Mouse (Mus musculus): ENCODE measurements at regions not wholly inside any gene's neighbourhood (a gene's known extent, or its start where the extent isn't known, plus 50 kb on each side); places are given as distances from the start of the nearest gene placed in this dataset.

- WGBS: 25% methylated on average over 5 of the region's 5 CpGs
Measured at GRCm38 (mm10) chr10:56597382-56597781, 220.3 kb downstream of the Gja1 start.

GRCm38 (mm10) chr10:56598191-56598590 is 221.1 kb downstream of the Gja1 start:
- peak overlapping the region; percentile 28; the same call in 1 of the 2 replicates for H3K27ac ChIP-seq (ENCODE audit: low read depth)
- H3K4me3 ChIP-seq (ENCODE audit: low read depth, low read length): no peak overlapping the region
- H3K27me3 ChIP-seq (ENCODE audit: control insufficient read depth, insufficient read depth, low read length): no peaks in the 10 kb centered on the region
- H3K9ac ChIP-seq (replicated peaks; ENCODE audit: low read depth, low read length): no peak overlapping the region
- no peak for ATAC-seq (ENCODE audit: insufficient read depth, low read depth)
- H3K36me3 ChIP-seq (replicated peaks; ENCODE audit: control insufficient read depth, insufficient read depth, low read length): no peaks in the 10 kb centered on the region
- no peaks in the 10 kb centered on the region for H3K9me3 ChIP-seq (replicated peaks; ENCODE audit: control insufficient read depth, low read length)
- 48% methylated on average over 3 of the region's 3 CpGs for WGBS
- no peak overlapping the region for H3K4me2 ChIP-seq (ENCODE audit: low read depth, low read length)
- 0 out of 2 replicates have a peak, but pooled peaks cover 10% of the 10 kb centered on the region for H3K4me1 ChIP-seq (ENCODE audit: control insufficient read depth, insufficient read depth)
- TF ChIP-seq CTCF (IDR thresholded peaks at IDR 0.05; ENCODE audit: low read depth) (no peak), EP300 (IDR thresholded peaks at IDR 0.05; ENCODE audit: low read depth) (no peak)
- peak; percentile 33 for DNase-seq (ENCODE audit: low spot score)

More at GRCm38 (mm10) chr10:56597382-56597781, 220.3 kb downstream of the Gja1 start:
- Histone ChIP-seq H3K27ac (ENCODE audit: low read depth) (no peak overlapping the region), H3K27me3 (ENCODE audit: control insufficient read depth, insufficient read depth, low read length) (no peaks in the 10 kb centered on the region), H3K4me1 (ENCODE audit: control insufficient read depth, insufficient read depth) (0 out of 2 replicates have a peak, but pooled peaks cover 10% of the 10 kb centered on the region), H3K4me3 (ENCODE audit: low read depth, low read length) (no peak overlapping the region), H3K36me3 (replicated peaks; ENCODE audit: control insufficient read depth, insufficient read depth, low read length) (no peaks in the 10 kb centered on the region), H3K9ac (replicated peaks; ENCODE audit: low read depth, low read length) (no peak overlapping the region), H3K9me3 (replicated peaks; ENCODE audit: control insufficient read depth, low read length) (no peaks in the 10 kb centered on the region), H3K4me2 (ENCODE audit: low read depth, low read length) (no peak overlapping the region)
- DNase-seq (ENCODE audit: low spot score) (peak; percentile 19), ATAC-seq (ENCODE audit: insufficient read depth, low read depth) (peak; percentile 87)
- TF ChIP-seq EP300 (IDR thresholded peaks at IDR 0.05; ENCODE audit: low read depth): no peak
- no peak for TF ChIP-seq CTCF (IDR thresholded peaks at IDR 0.05; ENCODE audit: low read depth)

GRCm38 (mm10) chr10:56599923-56600322 is 222.8 kb downstream of the Gja1 start:
- H3K36me3 ChIP-seq (replicated peaks; ENCODE audit: control insufficient read depth, insufficient read depth, low read length): no peaks in the 10 kb centered on the region
- DNase-seq (ENCODE audit: low spot score): no peak
- peak overlapping the region; percentile 36 for H3K27ac ChIP-seq (ENCODE audit: low read depth)
- H3K27me3 ChIP-seq (ENCODE audit: control insufficient read depth, insufficient read depth, low read length): no peaks in the 10 kb centered on the region
- ATAC-seq (ENCODE audit: insufficient read depth, low read depth): no peak
- 57% methylated on average over 4 of the region's 4 CpGs for WGBS
- no peak overlapping the region for H3K9ac ChIP-seq (replicated peaks; ENCODE audit: low read depth, low read length)
- 0 out of 2 replicates have a peak, but pooled peaks cover 10% of the 10 kb centered on the region for H3K4me1 ChIP-seq (ENCODE audit: control insufficient read depth, insufficient read depth)
- no peak overlapping the region for H3K4me2 ChIP-seq (ENCODE audit: low read depth, low read length)
- H3K4me3 ChIP-seq (ENCODE audit: low read depth, low read length): no peak overlapping the region
- H3K9me3 ChIP-seq (replicated peaks; ENCODE audit: control insufficient read depth, low read length): no peaks in the 10 kb centered on the region
- TF ChIP-seq EP300 (IDR thresholded peaks at IDR 0.05; ENCODE audit: low read depth): 0 out of 2 replicates have a peak, but pooled peaks have one; percentile 43
- 0 out of 2 replicates have a peak, but pooled peaks have one; percentile 8 for TF ChIP-seq CTCF (IDR thresholded peaks at IDR 0.05; ENCODE audit: low read depth)

- Histone ChIP-seq H3K36me3 (replicated peaks; ENCODE audit: control insufficient read depth, insufficient read depth, low read length) (no peaks in the 10 kb centered on the region), H3K9me3 (replicated peaks; ENCODE audit: control insufficient read depth, low read length) (no peaks in the 10 kb centered on the region), H3K27ac (ENCODE audit: low read depth) (no peak overlapping the region), H3K4me2 (ENCODE audit: low read depth, low read length) (no peak overlapping the region), H3K4me3 (ENCODE audit: low read depth, low read length) (no peak overlapping the region), H3K27me3 (ENCODE audit: control insufficient read depth, insufficient read depth, low read length) (no peaks in the 10 kb centered on the region), H3K9ac (replicated peaks; ENCODE audit: low read depth, low read length) (no peak overlapping the region), H3K4me1 (ENCODE audit: control insufficient read depth, insufficient read depth) (no peaks in the 10 kb centered on the region)
- 72% methylated on average over 8 of the region's 8 CpGs for WGBS
- TF ChIP-seq CTCF (IDR thresholded peaks at IDR 0.05; ENCODE audit: low read depth) (no peak), EP300 (IDR thresholded peaks at IDR 0.05; ENCODE audit: low read depth) (no peak)
- DNase-seq (ENCODE audit: low spot score): no peak
- no peak for ATAC-seq (ENCODE audit: insufficient read depth, low read depth)
Measured at GRCm38 (mm10) chr10:56611564-56612288, 234.6 kb downstream of the Gja1 start.

GRCm38 (mm10) chr10:56642656-56643055 is 265.5 kb downstream of the Gja1 start:
- TF ChIP-seq CTCF (IDR thresholded peaks at IDR 0.05; ENCODE audit: low read depth): no peak
- no peak for TF ChIP-seq EP300 (IDR thresholded peaks at IDR 0.05; ENCODE audit: low read depth)
- Histone ChIP-seq H3K4me2 (ENCODE audit: low read depth, low read length) (no peak overlapping the region), H3K27me3 (ENCODE audit: control insufficient read depth, insufficient read depth, low read length) (no peaks in the 10 kb centered on the region), H3K36me3 (replicated peaks; ENCODE audit: control insufficient read depth, insufficient read depth, low read length) (no peaks in the 10 kb centered on the region), H3K4me1 (ENCODE audit: control insufficient read depth, insufficient read depth) (no peaks in the 10 kb centered on the region), H3K27ac (ENCODE audit: low read depth) (no peak overlapping the region), H3K4me3 (ENCODE audit: low read depth, low read length) (no peak overlapping the region), H3K9me3 (replicated peaks; ENCODE audit: control insufficient read depth, low read length) (no peaks in the 10 kb centered on the region), H3K9ac (replicated peaks; ENCODE audit: low read depth, low read length) (no peak overlapping the region)
- ATAC-seq (ENCODE audit: insufficient read depth, low read depth) (no peak), DNase-seq (ENCODE audit: low spot score) (no peak)
- 74% methylated on average over 2 of the region's 2 CpGs for WGBS
